Mouse (Mus musculus) forelimb bud, embryonic 11.5 days (tissue): ENCODE data around the gene Ext2.

ENCODE experiments used
- DNase-seq: peaks from one replicate; pipeline ENCODE4 v3.0.0-alpha.2; 2012; ENCODE audit warnings: low read depth, low spot score

Gene Ext2

DNA sequence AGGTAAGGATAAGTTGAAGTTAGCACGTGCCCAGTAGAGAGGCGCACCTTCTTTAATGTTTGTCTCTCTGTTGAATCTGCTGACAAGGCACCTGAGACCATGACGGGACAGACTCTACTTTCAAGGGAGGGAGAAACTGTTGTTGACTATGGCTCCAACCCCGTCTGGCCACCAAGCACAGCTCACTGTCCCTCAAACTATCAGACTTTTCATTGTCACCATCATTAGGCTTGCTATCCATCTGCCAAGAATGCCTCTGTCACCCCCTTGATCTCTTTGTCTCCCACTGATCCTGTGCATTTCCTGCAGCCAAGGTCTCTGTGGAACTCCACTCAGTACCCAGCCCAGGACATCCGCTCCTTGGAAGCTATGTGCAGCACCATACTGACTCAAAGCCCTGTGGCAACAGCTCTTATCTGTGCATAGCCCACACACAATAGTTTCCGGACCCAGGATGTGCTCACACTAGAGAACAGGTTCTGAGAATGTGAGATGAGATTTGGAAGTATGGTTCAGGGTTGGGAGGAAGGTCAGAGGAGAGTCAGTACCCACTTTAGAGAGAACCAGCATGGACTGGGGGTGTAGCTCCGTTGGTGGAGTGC is 139.7 kb downstream of the Ext2 start:
- no peak for DNase-seq

DNA sequence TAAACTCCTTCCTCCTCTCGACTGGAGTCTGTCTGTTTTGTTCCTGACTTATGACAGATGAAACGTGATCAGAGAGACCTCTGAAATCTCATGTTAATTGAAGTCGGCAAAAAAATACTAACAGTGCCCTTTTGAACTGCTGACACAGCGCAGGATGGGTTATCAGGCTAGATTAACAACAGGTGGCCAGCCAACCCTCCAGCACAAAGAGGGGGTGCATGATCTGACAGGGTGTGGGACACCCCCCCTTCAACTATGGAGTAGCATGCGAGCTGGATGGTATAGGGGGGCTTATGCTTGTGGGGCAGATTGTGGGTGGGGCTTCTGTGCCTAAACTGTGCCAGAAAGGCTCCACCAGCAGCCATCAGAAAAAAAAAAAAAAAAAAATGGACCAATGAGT is 141.0 kb downstream of the Ext2 start:
- no peak for DNase-seq

DNA sequence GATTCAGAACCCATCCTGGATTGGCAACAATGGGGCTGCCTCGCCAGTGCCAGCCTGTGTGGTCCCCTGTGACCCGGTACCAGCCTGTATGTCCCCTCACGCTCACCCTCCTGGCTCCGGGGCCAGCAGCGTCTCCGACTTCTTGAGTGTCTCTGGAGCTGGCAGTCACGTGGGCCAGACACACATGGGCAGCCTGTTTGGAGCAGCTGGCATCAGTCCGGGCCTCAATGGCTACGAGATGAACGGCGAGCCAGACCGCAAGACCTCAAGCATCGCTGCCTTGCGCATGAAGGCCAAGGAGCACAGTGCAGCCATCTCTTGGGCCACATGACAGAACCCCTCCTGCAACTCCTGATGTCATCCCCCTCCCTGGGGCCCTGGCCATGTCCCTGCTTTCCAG is 145.1 kb downstream of the Ext2 start:
- no peak for DNase-seq

DNA sequence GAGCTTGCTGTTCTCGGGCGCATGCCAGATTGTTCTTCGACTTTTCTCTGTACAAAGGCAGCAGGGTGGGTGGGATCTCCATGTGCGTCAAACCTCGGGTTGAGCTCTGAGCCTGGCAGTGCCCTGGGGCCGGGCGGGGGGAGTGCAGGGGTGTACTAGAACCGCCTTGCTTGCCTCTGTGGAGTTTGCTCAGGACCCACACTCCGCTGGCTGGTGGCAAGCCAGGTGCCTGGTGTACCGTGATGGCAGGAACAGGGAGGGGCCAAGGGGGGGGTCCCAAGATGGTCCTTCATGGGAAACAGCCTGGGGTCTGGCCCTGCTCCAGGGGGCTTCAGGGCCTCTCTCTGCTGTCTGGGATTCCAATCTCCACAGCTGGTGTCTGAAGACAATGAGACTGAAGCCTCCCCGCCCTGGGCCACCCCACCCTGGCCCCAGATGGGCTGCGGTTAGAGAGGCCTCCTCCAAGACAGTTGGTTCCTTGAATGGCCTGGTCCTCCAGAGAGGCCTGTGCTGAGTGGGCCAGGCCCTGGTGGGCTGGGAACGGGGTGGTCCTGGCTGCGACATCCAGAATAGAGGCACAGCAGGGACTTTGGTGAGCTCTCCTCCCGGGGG is 150.7 kb downstream of the Ext2 start:
- no peak for DNase-seq

DNA sequence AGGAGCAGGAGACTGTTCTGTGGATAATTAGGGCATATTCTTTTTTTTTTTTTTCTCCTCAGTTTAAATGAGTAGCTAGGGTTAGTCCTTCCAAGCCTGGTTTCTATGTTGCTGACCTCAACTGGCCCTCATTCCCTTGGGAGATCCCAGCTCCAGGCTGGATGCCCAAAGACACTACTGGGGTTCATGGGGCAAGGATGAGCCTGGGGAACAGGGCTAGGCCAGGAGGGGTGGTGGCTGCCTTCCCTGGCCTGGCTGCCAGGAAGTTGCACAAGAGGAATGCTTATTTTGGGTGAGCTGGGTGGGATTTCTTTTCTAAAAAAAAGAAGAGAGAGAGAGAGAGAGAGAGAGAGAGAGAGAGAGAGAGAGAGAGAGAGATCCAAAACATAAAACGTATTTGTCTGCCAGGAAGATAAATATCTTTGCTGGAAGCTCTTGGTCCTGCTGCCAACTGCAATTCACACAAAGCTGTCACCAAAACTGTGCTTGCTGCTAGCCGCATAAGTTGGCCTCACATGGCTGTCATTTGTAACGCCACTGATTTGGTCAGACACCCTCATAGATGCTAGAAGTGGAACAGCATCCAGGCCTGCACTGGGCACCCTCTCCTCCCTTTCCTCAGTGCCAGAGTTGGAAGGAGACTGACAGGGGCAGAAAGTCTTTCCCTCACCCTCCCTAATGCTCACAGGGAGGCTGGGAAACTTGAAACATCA is 156.1 kb downstream of the Ext2 start:
- no peak for DNase-seq

DNA sequence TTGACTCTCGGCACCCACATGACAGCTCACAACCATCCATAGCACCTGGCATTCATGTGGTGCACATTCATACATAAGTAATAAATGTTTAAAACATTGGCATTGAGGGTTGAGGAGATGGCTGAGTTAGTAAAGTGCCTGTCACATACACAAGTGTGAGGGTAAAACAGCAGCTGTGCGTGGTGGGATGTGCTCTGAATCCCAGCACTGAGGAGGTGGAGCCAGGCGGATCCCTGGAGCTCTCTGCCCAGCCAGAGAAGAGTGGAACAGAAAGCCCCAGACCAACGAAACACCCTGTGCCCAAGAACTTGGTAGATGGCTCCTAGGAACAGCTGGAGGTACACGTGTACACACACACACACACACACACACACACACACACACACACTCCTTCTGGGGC is 156.9 kb downstream of the Ext2 start:
- DNase-seq: no peak

DNA sequence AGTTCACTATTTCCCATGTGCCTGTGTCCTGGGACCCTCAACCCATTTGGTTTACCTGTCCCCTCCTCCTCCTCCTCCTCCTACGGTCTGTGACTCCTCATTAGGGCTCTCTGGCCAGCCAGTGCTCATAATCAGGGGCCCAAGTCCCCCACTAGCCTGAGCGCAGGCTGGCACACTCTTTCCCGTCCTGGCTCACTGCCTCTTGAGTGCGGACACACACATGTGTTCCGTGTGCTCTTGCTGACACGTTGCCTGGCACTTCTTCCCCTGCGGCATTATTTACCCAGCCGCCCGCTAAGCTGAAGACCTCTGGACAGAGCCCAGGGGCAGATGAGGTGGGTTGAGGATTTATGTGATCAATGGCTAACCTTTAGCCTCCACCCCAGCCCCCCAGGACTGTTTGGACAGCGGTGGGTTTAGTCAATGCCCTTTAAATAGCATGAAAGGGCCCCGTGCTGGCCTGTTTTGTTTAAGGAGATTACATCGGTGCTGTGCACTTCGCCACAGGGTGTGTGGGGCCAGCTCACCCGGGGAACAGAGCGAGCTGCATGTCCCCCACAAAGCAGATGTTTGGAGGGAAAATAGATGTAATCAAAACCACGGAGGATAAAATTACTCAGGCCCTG is 160.0 kb downstream of the Ext2 start:
- DNase-seq: no peak

DNA sequence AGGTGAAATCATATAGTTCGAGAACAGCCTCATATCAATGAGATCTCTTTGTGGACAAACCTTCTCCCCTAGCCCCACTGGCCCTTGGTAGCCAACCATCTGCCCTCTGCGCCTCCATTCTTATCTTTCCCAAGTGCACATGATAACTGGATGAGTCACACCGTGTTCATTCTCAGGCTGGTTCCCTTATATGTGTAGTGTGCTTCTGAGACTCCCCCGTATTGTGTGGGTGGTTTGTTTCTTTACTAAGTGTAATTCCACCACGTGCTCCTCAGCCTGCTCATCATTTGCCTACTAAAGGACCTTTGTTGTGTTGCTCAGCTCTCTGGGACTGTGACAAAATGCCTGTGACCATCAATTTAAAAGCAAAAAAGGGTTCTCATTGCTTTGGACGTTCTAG is 161.3 kb downstream of the Ext2 start:
- no peak for DNase-seq

DNA sequence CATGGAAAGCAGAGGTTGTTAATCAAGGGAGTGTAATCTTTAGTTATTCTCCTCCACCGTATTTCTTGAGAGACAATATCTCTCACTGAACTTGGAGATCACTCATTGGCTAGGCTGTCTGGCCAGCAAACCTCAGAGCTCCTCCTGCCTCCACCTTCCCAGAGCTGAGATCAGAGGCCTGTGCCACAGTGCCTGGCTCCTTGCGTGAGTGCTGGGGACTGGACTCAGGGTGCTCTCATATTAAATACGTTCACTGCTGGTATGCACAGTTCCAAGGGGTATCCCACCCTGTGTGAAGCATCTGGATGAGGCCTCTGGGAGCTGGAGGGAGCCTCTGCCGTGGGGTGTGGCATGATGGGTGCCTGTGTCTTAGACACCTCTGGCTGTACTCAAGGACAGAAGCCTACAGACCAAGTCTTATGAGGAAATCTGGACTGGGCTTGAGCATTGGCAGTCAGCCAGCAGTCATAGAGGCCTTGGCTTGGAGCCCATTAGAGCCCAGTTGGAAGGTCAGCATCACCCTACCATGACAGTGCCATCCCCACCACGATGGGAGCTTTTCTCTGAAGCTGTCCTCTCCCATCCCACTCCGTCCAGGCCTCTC is 162.6 kb downstream of the Ext2 start:
- no peak for DNase-seq

DNA sequence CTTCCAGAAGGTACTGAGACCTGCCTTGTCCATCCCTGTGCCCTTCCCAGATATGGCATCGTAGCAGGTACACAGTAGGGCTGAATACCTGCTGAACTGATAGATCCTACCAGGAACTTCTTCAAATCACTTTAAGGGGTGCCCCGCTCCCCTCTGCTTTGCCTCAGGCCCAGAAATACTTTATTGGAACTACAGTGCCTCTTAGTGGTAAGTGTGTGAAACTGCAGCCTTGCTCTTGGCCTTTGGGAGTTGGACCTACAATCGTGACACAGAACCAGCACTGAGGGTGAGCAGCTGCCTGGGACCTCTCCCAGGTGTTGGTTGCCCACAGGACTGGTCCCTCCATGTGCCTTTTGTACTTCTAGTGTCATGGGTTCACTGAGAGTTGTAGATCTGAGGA is 163.4 kb downstream of the Ext2 start:
- DNase-seq: no peak

DNA sequence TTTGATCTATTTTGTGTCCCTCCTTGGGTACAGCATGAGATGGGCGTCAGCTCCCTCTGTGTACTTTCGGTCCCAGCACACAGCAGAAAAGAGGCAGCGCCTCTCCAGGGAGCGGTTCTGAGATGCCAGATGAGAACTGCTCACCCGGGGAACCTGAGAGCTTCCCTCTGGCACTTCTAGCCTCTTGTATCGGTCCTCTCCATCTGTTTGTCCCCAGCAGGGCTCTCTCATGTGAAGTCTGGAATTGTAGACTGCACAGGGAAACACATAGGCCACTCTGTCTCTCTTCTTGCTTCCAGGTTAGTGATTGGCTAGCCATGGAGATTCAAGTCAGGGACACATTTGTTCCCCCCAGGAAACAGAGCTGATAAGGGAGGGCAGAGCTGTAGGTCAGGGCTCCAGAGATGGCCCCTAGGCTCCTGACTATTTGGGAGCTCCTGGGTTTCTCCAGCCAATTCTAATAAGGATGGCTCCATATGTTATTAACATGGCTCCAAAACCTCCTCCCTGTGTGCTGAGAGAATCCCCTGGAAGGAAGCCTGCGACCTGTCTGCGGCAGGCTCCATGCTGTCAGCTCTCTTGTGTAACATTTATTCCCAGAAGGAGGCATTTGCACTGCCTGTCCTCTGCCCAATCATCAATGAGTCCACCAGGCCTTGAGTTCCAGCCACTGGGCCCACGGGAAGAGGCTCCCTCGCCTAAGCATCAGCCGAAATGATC is 167.9 kb downstream of the Ext2 start:
- no peak for DNase-seq

DNA sequence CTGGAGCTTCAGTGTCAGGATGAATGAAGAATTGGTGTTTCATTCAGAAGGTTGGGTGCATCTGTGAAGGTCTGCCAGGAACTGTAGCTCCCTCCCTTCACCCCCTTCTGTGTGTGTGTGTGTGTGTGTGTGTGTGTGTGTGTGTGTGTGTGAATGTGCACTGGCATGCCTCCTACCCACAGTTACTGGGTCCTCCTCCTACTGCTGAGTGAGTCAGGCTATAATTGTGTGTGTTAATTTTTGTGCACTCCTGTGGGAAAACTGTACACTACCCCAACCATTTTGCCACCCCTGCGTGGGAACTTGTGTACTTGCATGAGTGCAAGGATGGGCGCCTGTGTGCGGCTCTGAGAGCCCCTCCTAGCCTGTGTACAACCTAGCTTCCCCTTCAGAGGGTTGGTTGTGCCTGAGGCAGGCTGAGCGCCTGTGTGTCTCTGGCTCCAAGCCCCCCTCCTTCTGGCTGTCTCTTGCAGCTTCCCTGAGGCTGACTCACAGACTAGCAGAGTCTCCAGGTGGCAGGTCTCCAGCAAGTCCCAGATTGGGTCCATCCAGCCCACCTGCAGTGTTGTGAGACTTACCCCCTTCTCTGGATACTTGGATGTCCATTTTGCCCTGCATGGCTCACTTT is 173.0 kb downstream of the Ext2 start:
- no peak for DNase-seq

DNA sequence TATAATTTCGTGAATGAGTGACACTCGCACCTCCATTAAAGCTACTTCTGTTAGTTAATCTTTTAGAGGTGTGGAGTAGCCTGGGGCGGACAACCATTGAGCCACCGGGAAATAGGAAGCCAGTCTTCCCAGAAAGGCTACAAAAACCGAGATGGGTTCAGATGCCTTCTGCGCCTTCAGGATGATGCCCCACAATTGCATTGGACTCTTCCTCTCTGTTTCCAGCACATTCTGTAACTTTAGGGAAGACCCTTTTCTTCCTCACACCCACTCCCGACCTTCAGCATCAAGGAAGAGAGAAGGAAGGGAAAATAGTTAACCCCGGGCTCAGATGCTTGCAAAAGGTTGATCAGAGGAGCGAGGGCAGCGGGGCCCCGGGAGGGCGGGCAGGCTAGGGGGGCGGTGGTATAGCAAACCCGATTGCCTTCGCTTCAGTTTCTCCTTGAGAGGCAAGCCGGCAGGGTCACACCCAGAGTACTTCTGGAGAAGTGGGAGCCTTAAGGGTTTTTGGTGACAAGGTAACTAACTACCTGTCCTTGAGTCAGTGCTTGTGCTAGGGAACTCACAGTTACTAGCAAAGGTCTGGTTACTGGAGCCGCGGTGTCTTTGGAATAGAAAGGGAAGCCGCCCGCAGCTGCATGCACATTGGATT is 174.3 kb downstream of the Ext2 start:
- DNase-seq: no peak

DNA sequence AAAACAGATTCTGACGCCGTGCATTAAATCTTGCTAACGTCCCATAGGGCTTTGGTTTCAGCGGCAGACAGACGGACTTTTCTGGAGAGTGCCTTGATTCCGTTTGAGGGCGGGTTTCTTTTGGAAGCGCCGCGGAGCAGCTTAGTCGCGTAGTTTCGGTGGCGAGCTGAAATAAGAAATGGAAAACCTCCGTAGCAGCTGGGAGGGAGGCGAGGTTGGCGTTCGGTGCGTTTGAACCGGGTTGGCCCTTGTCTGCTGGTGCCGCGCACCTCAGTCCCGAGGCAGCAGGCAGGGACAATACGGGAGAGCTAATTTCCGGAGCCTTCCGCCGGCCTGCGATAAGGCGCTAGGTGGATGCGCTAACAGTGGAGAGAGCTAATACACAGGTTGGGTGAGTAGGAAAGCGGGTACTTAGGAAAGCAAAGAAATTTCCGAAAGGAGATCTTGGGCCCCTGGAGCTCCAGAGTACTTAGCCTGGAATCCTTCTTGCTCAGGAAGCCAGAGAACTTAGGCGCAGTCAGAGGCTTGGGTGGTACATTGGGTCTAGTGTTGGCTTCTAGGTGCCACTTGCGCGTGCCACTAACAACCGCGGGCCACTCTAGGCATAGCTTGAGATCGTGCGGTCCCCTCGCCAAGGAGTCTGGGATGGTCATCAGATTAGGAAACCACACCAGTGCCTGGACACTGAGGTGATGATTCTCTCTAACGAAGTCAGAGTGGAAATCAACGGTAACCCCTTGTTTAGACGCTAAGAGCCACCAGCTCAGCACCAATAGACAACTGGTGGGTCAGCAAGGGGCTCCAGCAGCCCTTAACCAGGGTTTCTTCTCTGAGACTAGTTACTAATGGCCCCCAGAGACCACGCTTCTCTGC is 175.1 kb downstream of the Ext2 start:
- DNase-seq: no peak

DNA sequence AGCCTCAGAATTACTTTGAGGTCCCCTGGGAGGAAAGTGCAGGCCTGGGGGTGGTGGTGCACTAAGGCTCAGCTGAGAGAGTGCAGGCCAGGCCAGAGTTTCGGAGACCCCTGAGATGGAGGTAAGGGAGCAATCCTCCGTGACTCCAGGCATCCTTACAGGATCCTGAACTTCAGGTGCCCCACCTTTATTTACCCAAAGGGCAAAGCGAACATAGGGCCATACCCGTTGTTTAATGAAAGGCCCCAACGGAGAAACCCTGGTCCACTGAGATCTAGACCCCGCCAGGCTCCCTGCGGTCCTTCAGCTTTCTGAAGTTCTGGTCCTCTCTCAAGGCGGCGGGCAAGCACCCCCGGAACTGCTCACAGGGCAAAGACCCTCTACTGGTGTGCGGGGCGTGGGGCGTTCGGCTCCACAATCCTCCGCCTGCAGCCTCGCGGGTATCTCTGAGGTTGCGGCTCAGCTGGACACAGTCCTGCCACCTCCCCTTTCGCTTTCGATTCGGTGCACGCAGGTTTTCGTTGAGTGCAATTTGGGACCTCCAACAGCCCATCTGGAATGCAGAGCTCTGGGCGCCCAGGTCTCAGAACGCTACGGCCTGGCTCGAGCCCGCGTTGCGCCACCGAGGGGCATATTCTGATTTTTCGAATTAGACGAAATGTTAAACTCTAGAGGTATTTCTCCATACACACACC is 176.6 kb downstream of the Ext2 start:
- DNase-seq: no peak

DNA sequence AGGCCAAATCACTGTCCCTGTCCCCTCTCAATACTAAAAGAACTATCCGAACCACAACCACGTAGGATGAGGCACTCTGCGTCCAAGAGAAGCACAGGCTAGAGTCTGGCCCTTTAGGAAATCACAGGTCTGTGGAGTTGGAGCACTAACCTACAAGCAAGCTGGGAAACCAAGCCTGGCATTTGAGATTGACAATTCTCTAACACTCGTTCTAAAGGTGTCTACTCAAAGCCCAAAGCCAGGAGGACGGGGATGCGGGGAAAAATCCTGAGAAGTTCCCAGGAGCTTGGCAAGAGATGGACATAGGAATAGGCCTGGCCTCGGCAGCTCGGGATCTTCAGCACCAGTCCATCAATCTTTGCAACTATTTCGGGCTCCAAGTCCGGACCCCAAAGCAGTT is 177.2 kb downstream of the Ext2 start:
- DNase-seq: no peak

DNA sequence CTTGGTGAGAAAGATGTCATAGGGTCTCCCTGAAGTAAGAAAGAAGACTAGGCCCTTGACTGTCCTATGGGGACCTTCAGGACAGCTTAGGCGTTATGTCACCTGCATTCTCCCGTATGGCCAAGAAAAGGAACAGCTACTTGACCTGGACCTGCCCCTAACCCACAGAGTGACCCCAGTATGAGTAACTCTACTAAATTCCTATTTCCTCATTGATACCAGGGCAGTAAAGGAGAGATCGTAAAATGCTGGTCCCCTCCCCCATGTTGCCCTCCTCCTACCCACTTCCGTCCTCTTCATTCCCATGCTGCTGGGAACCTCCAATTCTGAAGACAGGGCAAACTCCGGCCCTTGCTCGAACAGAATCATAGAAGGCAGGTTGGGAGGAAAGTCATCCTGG is 177.6 kb downstream of the Ext2 start:
- DNase-seq: no peak

DNA sequence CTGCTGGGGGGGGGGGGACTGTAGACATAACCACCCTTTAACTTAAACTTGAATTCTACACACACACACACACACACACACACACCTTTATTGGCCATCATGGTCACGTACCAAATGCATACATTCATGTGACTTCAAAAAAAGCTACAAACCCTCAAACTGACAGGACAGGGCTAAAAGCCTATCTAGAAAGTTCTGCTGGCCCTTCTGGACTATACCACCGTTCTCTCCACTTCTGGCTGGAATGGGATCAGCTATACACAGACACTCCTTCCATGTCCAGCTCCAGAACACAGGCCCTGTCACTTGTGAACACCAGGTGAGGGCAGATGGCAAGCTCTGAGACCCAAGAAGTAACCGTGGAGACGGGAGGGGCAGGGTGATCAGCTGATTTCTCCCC is 178.1 kb downstream of the Ext2 start:
- DNase-seq: no peak

DNA sequence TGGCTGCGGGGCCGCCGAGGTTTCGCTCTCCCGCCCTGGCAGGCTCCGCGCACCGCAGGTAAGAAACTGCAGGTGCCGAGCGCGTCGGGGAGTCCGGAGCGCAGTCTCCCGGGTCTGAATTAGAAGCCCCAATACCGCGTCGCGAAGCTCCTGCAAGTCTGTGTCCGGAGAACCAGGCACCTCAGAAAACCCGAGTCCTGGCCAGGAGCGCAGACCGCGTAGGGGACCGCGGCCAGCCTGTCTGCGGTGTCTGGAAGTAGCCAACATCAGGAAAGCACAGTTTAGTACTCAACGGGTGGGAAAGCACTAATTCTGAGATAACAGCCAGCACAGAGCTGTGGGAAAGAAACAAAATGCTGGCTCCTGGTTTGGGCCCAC is 179.0 kb downstream of the Ext2 start:
- DNase-seq: no peak
